Mouse (Mus musculus) frontal cortex, postnatal 10 days (tissue): ENCODE results near the gene Ugt2b36.
"Not testable (repeated sequence)": the region's sequence is repeated elsewhere in the genome, so short reads cannot be mapped to it uniquely, and the experiment has no call there.

Experiments used
- DNase-seq, 2 experiments: peaks; one replicate each; pipeline ENCODE4 v3.0.0; 2022; ENCODE audit warnings: low spot score in 2 of 2, mixed read lengths in 1 of 2

Ugt2b36 gene

GRCm38 (mm10) chr5:87092346-87093027 lies at the start of gene Ugt2b36:
Gene Ugt2b36 (minus strand): TSS chr5:87092555.
- DNase-seq = no peak

DNA sequence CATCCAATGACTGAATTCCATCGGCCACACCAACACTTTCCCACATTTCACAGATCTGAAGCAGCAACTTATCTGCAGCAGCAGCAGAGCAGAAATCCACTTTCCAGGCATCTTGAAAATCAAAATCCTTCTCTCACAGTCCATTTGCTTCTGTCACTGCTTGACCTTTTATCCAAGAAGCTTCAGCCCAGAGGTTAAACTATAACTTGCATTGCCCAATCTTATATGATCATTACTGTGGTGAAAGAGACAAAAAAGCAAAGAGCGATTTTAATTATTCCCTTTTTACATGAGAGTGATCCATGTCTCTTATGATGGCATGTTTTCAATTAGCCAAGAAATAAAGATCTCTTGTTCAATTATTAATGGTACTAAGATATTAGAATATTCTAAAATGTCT lies 47.8 kb upstream of the Ugt2b36 start, which contains the start of gene Ugt2b5:
Gene Ugt2b5, minus strand, starts transcription at position 123 of the 400 bp plus-strand sequence.
- not testable (repeated sequence) for DNase-seq

DNA sequence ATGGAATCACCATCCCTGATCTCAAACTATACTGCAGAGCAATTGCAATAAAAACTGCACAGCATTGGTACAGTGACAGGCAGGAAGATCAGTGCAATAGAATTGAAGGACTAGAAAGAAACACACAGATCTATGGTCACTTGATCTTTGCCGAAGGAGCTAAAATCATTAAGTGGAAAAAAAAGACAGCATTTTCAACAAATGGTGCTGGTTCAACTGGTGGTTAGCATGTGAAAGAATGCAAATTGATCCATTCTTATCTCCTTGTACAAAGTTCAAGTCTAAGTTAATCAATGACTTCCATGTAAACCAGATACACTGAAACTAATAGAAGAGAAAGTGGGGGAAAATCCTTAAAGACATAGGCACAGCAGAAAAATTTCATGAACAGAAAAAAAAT lies 11.3 kb upstream of the Ugt2b36 start:
- DNase-seq = not testable (repeated sequence)

- DNase-seq = no peak
Observed at GRCm38 (mm10) chr5:87091111-87091510, 1.2 kb downstream of the Ugt2b36 start.

- DNase-seq = no peak
Observed at GRCm38 (mm10) chr5:87089264-87089663, 3.1 kb downstream of the Ugt2b36 start.

- DNase-seq = no peak
Observed at GRCm38 (mm10) chr5:87086269-87086668, 6.1 kb downstream of the Ugt2b36 start.

GRCm38 (mm10) chr5:87030624-87031023 lies 61.7 kb downstream of the Ugt2b36 start:
- DNase-seq = no peak

DNA sequence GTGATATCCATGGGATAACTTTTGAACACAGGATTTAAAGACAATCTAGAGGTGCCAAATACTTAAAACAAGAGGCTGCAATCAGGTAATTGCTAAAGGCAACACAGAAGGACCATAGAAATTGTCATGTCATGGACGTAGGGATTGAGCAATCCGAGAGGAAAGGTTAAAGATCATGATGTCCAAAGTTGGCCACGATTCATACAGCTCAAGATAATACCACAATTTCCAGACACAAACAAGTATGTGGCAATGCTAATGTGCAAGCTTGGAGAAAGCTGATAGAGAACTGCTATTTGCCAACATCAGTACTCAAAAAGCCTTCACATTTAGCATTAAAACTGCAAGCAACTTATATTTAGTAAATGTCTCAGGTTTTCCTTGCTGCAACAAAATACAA lies 65.0 kb downstream of the Ugt2b36 start:
- DNase-seq = no peak
